Mouse (Mus musculus) ES-CJ7 (cell line): ENCODE measurements around the gene Tspan18.

ENCODE experiments used
- DNase-seq: peaks from one replicate; pipeline ENCODE4 v3.0.0; 2011; ENCODE audit warnings: low read depth, low spot score

Gene Tspan18

GRCm38 (mm10) chr2:93218353-93218990, 115.8 kb downstream of the Tspan18 start:
- DNase-seq = no peak

- DNase-seq = peak; percentile 74
Measured at GRCm38 (mm10) chr2:93217015-93217414, 117.3 kb downstream of the Tspan18 start.

- no peak for DNase-seq
Measured at GRCm38 (mm10) chr2:93215790-93216189, 118.5 kb downstream of the Tspan18 start.

- peak; percentile 32 for DNase-seq
Measured at GRCm38 (mm10) chr2:93214192-93214591, 120.1 kb downstream of the Tspan18 start.

- DNase-seq = no peak
Measured at GRCm38 (mm10) chr2:93212865-93213264, 121.4 kb downstream of the Tspan18 start.

GRCm38 (mm10) chr2:93212386-93212785, 121.9 kb downstream of the Tspan18 start:
- DNase-seq = peak; percentile 17

GRCm38 (mm10) chr2:93206126-93206525, 128.2 kb downstream of the Tspan18 start:
- no peak for DNase-seq

GRCm38 (mm10) chr2:93204571-93204970, 129.7 kb downstream of the Tspan18 start:
- DNase-seq = no peak

- DNase-seq = peak; percentile 53
Measured at GRCm38 (mm10) chr2:93203682-93204081, 130.6 kb downstream of the Tspan18 start.

GRCm38 (mm10) chr2:93202782-93203181, 131.5 kb downstream of the Tspan18 start:
- DNase-seq = no peak

GRCm38 (mm10) chr2:93201997-93202396, 132.3 kb downstream of the Tspan18 start:
- DNase-seq = no peak

GRCm38 (mm10) chr2:93200681-93201340, 133.5 kb downstream of the Tspan18 start:
- no peak for DNase-seq

GRCm38 (mm10) chr2:93199531-93199974, 134.8 kb downstream of the Tspan18 start:
- DNase-seq = peak; percentile 78

- DNase-seq = peak; percentile 85
Measured at GRCm38 (mm10) chr2:93198846-93199245, 135.5 kb downstream of the Tspan18 start.

- DNase-seq = no peak
Measured at GRCm38 (mm10) chr2:93193806-93194205, 140.5 kb downstream of the Tspan18 start.

- DNase-seq = peak; percentile 41
Measured at GRCm38 (mm10) chr2:93192671-93193080, 141.6 kb downstream of the Tspan18 start.

- DNase-seq = peak; percentile 28
Measured at GRCm38 (mm10) chr2:93192182-93192560, 142.1 kb downstream of the Tspan18 start.

GRCm38 (mm10) chr2:93191488-93192181, 142.7 kb downstream of the Tspan18 start:
- peak; percentile 44 for DNase-seq

GRCm38 (mm10) chr2:93190771-93191487, 143.4 kb downstream of the Tspan18 start:
- peak; percentile 44 for DNase-seq

GRCm38 (mm10) chr2:93188761-93189458, 145.4 kb downstream of the Tspan18 start:
- peak; percentile 61 for DNase-seq

GRCm38 (mm10) chr2:93188020-93188760, 146.1 kb downstream of the Tspan18 start:
- DNase-seq = peak; percentile 25
